Mouse (Mus musculus): Measurements from ENCODE around the gene Glis3. TPM values are rescaled to one million over a fixed set of nuclear protein-coding genes. Genes with fewer than 3 reads are reported as not detected.

Glis3 gene
- polyA plus RNA-seq (2015; fragmentation: Nextera tagmentation; extraction: Ambion mirVana): 0.93 and 2.1 TPM in 2 replicates

- ATAC-seq (ENCODE audit: low read depth): peak; percentile 91
- Histone ChIP-seq H3K9ac (peak within 1 kb of the TSS; percentile 66), H3K27ac (replicated peaks) (no peak within 1 kb of the TSS), H3K36me3 (no peaks in the 10 kb centered on the region), H3K4me2 (peak within 1 kb of the TSS; percentile 99), H3K4me1 (replicated peaks) (peaks cover 38% of the 10 kb centered on the region), H3K4me3 (peak within 1 kb of the TSS; percentile 55), H3K27me3 (peaks cover 58% of the 10 kb centered on the region), H3K9me3 (no peaks in the 10 kb centered on the region)
- WGBS: under 1% methylated on average over 51 of the region's 66 CpGs
Measured at GRCm38 (mm10) chr19:28679776-28680391, at the start of gene Glis3. Gene Glis3 (minus strand): TSS chr19:28680077.

GRCm38 (mm10) chr19:28726161-28726880, 46.4 kb upstream of the Glis3 start:
- no peak overlapping the region for H3K9ac ChIP-seq
- H3K27ac ChIP-seq (replicated peaks): no peak overlapping the region
- H3K4me3 ChIP-seq: no peak overlapping the region
- no peaks in the 10 kb centered on the region for H3K4me1 ChIP-seq (replicated peaks)
- H3K9me3 ChIP-seq: no peaks in the 10 kb centered on the region
- 55% methylated on average over 18 of the region's 18 CpGs for WGBS
- H3K36me3 ChIP-seq: no peaks in the 10 kb centered on the region
- peaks cover 26% of the 10 kb centered on the region for H3K27me3 ChIP-seq
- no peak for ATAC-seq (ENCODE audit: low read depth)
- H3K4me2 ChIP-seq: no peak overlapping the region

GRCm38 (mm10) chr19:28724641-28725040, 44.8 kb upstream of the Glis3 start:
- H3K27ac ChIP-seq (replicated peaks): no peak overlapping the region
- H3K9me3 ChIP-seq: no peaks in the 10 kb centered on the region
- no peak overlapping the region for H3K4me3 ChIP-seq
- H3K27me3 ChIP-seq: peaks cover 26% of the 10 kb centered on the region
- no peak for ATAC-seq (ENCODE audit: low read depth)
- no peak overlapping the region for H3K4me2 ChIP-seq
- H3K4me1 ChIP-seq (replicated peaks): no peaks in the 10 kb centered on the region
- WGBS: 79% methylated on average over 7 of the region's 7 CpGs
- H3K36me3 ChIP-seq: no peaks in the 10 kb centered on the region
- no peak overlapping the region for H3K9ac ChIP-seq

GRCm38 (mm10) chr19:28722626-28723025, 42.7 kb upstream of the Glis3 start:
- Histone ChIP-seq H3K9ac (no peak overlapping the region), H3K27me3 (peaks cover 42% of the 10 kb centered on the region), H3K36me3 (no peaks in the 10 kb centered on the region), H3K4me2 (no peak overlapping the region), H3K4me1 (replicated peaks) (no peaks in the 10 kb centered on the region), H3K9me3 (no peaks in the 10 kb centered on the region), H3K27ac (replicated peaks) (no peak overlapping the region), H3K4me3 (no peak overlapping the region)
- WGBS: 85% methylated on average over 4 of the region's 4 CpGs
- ATAC-seq (ENCODE audit: low read depth): no peak

GRCm38 (mm10) chr19:28721834-28722233, 42.0 kb upstream of the Glis3 start:
- H3K4me2 ChIP-seq: no peak overlapping the region
- H3K9me3 ChIP-seq: no peaks in the 10 kb centered on the region
- no peak overlapping the region for H3K27ac ChIP-seq (replicated peaks)
- no peaks in the 10 kb centered on the region for H3K36me3 ChIP-seq
- H3K4me1 ChIP-seq (replicated peaks): no peaks in the 10 kb centered on the region
- peaks cover 49% of the 10 kb centered on the region for H3K27me3 ChIP-seq
- H3K4me3 ChIP-seq: no peak overlapping the region
- H3K9ac ChIP-seq: no peak overlapping the region
- peak; percentile 5; the same call in 1 of the 2 replicates for ATAC-seq (ENCODE audit: low read depth)
- 79% methylated on average over 10 of the region's 10 CpGs for WGBS

- H3K36me3 ChIP-seq: no peaks in the 10 kb centered on the region
- no peak for ATAC-seq (ENCODE audit: low read depth)
- H3K27me3 ChIP-seq: peaks cover 55% of the 10 kb centered on the region
- no peaks in the 10 kb centered on the region for H3K4me1 ChIP-seq (replicated peaks)
- H3K9ac ChIP-seq: no peak overlapping the region
- H3K4me3 ChIP-seq: no peak overlapping the region
- H3K27ac ChIP-seq (replicated peaks): no peak overlapping the region
- no peak overlapping the region for H3K4me2 ChIP-seq
- H3K9me3 ChIP-seq: no peaks in the 10 kb centered on the region
Measured at GRCm38 (mm10) chr19:28720016-28720415, 40.1 kb upstream of the Glis3 start.

DNA sequence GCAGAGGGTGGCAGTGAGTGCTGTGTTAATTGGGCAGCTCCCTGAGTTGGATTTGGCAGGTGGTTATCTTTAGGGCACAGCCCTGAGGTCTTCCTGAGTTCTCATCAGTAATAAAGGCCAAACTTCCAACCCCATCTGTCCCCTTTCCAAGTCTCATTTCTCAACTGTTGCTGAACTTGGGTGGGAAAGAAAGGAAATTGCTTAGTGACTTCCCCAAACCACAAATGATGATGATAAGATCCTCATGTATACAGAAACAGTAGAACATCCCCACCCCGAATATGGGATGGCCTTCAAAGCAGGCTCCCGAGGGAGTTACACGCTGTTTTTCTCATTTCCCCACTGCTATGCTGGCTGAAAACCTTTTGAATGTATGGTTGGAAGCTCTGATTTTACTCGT, 34.8 kb upstream of the Glis3 start:
- Histone ChIP-seq H3K27ac (replicated peaks) (no peak overlapping the region), H3K36me3 (no peaks in the 10 kb centered on the region), H3K9me3 (no peaks in the 10 kb centered on the region), H3K27me3 (peaks cover 31% of the 10 kb centered on the region), H3K9ac (no peak overlapping the region), H3K4me3 (no peak overlapping the region), H3K4me2 (no peak overlapping the region), H3K4me1 (replicated peaks) (no peaks in the 10 kb centered on the region)
- no peak for ATAC-seq (ENCODE audit: low read depth)
- WGBS: 84% methylated on average over 4 of the region's 4 CpGs

- Histone ChIP-seq H3K27ac (replicated peaks) (no peak overlapping the region), H3K4me2 (no peak overlapping the region), H3K36me3 (no peaks in the 10 kb centered on the region), H3K27me3 (no peaks in the 10 kb centered on the region), H3K9ac (no peak overlapping the region), H3K9me3 (no peaks in the 10 kb centered on the region), H3K4me1 (replicated peaks) (no peaks in the 10 kb centered on the region), H3K4me3 (no peak overlapping the region)
- no peak for ATAC-seq (ENCODE audit: low read depth)
- WGBS: 70% methylated on average over 3 of the region's 3 CpGs
Measured at GRCm38 (mm10) chr19:28697718-28698117, 17.8 kb upstream of the Glis3 start.

DNA sequence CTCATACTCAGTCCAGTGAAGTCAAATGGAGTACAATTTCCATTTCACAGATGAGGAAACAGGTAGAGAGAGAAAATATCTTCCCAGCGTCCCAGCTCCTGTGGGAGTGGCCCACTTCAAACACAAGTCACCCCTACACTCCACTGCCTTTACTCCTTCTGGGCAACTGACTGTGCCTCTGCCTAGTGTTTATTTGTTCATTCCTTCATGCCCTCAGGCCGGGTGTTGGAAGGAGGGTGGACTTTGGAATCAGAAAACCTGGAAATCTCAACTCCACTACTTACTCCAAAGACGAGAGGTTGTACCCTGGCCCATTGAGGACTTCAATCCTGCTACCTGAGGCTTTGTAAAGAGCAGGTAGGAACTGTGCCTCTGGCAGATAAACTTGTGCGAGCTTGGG, 6.5 kb upstream of the Glis3 start:
- Histone ChIP-seq H3K9me3 (no peaks in the 10 kb centered on the region), H3K4me2 (no peak overlapping the region), H3K4me1 (replicated peaks) (no peaks in the 10 kb centered on the region), H3K9ac (no peak overlapping the region), H3K4me3 (no peak overlapping the region), H3K27ac (replicated peaks) (no peak overlapping the region), H3K36me3 (no peaks in the 10 kb centered on the region), H3K27me3 (peaks cover 7% of the 10 kb centered on the region)
- WGBS: 78% methylated on average over 4 of the region's 4 CpGs
- no peak for ATAC-seq (ENCODE audit: low read depth)

DNA sequence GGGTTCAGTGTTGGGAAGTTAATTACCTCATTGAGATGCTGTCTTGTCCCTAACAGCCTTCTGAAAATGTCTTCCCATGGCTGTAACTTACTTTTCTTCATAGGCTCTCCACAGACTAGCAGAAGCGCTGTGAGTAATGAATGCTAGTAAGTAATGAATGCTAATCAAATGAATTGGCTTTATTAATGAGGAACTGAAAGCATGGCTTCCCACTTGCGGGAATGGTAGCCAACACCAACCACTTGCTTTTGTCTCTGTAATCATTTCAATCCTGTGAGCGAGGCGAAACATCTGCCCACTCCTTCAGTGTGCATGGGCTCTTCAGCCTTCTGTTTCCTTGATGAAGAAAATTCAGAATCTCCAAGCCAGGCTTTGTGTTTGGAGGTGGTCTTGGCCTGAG, 5.6 kb upstream of the Glis3 start:
- 71% methylated on average over 4 of the region's 4 CpGs for WGBS
- no peak for ATAC-seq (ENCODE audit: low read depth)
- Histone ChIP-seq H3K27ac (replicated peaks) (no peak overlapping the region), H3K36me3 (no peaks in the 10 kb centered on the region), H3K9ac (no peak overlapping the region), H3K27me3 (peaks cover 16% of the 10 kb centered on the region), H3K9me3 (no peaks in the 10 kb centered on the region), H3K4me1 (replicated peaks) (peaks cover 2% of the 10 kb centered on the region; the same call in 1 of the 2 replicates), H3K4me2 (no peak overlapping the region), H3K4me3 (no peak overlapping the region)

DNA sequence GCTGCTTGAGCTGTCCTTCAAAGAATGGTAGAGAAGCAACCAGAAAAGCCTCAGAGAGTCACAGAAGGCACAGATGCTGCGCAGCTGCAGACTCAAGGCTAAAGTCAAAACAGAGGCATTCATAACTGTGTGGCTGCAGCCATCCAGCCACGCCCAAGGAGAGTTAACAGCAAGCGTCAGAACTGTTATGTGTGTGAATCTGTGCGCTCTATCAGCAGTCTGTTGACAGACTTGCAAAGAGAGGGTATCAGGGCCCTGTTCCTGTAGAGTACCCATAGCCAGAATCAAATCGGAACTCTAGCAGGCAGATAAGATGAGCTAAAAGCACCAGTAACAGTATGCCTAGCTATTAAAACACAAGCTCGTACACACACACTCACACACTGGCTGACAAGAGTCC, 4.5 kb upstream of the Glis3 start:
- Histone ChIP-seq H3K4me1 (replicated peaks) (peaks cover 13% of the 10 kb centered on the region), H3K4me2 (no peak overlapping the region), H3K27me3 (peaks cover 27% of the 10 kb centered on the region), H3K27ac (replicated peaks) (no peak overlapping the region), H3K4me3 (no peak overlapping the region), H3K9ac (no peak overlapping the region), H3K9me3 (no peaks in the 10 kb centered on the region), H3K36me3 (no peaks in the 10 kb centered on the region)
- no peak for ATAC-seq (ENCODE audit: low read depth)
- WGBS: 91% methylated on average over 6 of the region's 6 CpGs

DNA sequence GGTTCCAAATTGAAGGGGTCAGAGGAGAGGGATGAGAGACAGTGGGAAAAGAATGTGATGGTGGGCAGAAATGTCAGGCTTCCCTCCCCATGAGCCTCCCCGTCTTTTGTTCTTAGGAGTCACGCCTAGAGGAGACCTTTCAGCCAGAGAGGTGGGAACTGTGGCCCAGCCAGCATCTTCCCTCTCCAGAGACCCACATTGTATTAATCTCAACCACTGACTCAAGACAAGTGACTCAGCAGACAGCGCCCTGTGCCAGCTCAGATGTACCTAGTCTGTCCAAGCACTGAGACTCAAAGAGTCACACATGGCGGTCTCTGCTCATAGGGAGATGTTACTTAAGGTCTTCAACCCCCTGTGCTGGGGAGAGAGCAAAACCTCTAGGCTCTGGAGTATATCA, 3.5 kb upstream of the Glis3 start:
- no peak overlapping the region for H3K4me2 ChIP-seq
- no peak overlapping the region for H3K4me3 ChIP-seq
- H3K4me1 ChIP-seq (replicated peaks): peaks cover 23% of the 10 kb centered on the region
- 92% methylated on average over 4 of the region's 4 CpGs for WGBS
- ATAC-seq (ENCODE audit: low read depth): no peak
- peaks cover 37% of the 10 kb centered on the region for H3K27me3 ChIP-seq
- no peak overlapping the region for H3K27ac ChIP-seq (replicated peaks)
- no peak overlapping the region for H3K9ac ChIP-seq
- no peaks in the 10 kb centered on the region for H3K36me3 ChIP-seq
- no peaks in the 10 kb centered on the region for H3K9me3 ChIP-seq
